Mouse (Mus musculus) heart, postnatal 0 days (tissue): ENCODE measurements at regions not wholly inside any gene's neighbourhood (a gene's known extent, or its start where the extent isn't known, plus 50 kb on each side); places are given as distances from the start of the nearest gene placed in this dataset.

Experiments used
- ATAC-seq: fragments of 200-750 bp; cut with Nextera tagmentation; 2 replicates; pipeline ENCODE4 v1.8.0; 2017; ENCODE audit warnings: low read depth, moderate number of reproducible peaks, moderate library complexity; ENCODE audit not compliant: insufficient read depth
- DNase-seq: peaks from one replicate; pipeline ENCODE4 v3.0.0-alpha.2; 2016; ENCODE audit warnings: low spot score
- H3K27ac ChIP-seq: fragments of 300-500 bp; sonication (generic); 2 replicates; pipeline ENCODE4 v1.5.1; 2014; ENCODE audit warnings: low read depth, mild to moderate bottlenecking
- H3K27me3 ChIP-seq: fragments of 300-500 bp; sonication (generic); 2 replicates; pipeline ENCODE4 v1.6.1; 2014; ENCODE audit warnings: low read length, mixed read lengths; ENCODE audit not compliant: control insufficient read depth, insufficient read depth
- H3K36me3 ChIP-seq: fragments of 300-500 bp; sonication (generic); replicated peaks from 2 replicates; pipeline ENCODE4 v1.6.1; 2014; ENCODE audit warnings: low read length, mixed read lengths; ENCODE audit not compliant: control insufficient read depth, insufficient read depth
- H3K4me1 ChIP-seq: fragments of 300-500 bp; sonication (generic); 2 replicates; pipeline ENCODE4 v1.6.1; 2014; ENCODE audit warnings: antibody characterized with exemption; ENCODE audit not compliant: control insufficient read depth, insufficient read depth
- H3K4me2 ChIP-seq: fragments of 300-500 bp; sonication (generic); 2 replicates; pipeline ENCODE4 v1.6.1; 2014; ENCODE audit warnings: low read depth, mild to moderate bottlenecking, low read length, moderate library complexity
- H3K4me3 ChIP-seq: fragments of 300-500 bp; sonication (generic); 2 replicates; pipeline ENCODE4 v1.5.1; 2014; ENCODE audit warnings: low read depth, low read length
- H3K9ac ChIP-seq: fragments of 300-500 bp; sonication (generic); replicated peaks from 2 replicates; pipeline ENCODE4 v1.6.1; 2014; ENCODE audit warnings: low read depth, low read length, mixed read lengths
- H3K9me3 ChIP-seq: fragments of 300-500 bp; sonication (generic); replicated peaks from 2 replicates; pipeline ENCODE4 v1.6.1; 2016; ENCODE audit warnings: low read length; ENCODE audit not compliant: control insufficient read depth
- CTCF ChIP-seq: IDR thresholded peaks from 2 replicates; pipeline ENCODE4 v1.5.1; 2016; ENCODE audit warnings: antibody characterized with exemption, control low read depth, low read depth
- EP300 ChIP-seq: IDR thresholded peaks from 2 replicates; pipeline ENCODE4 v1.6.1; 2016; ENCODE audit warnings: antibody characterized with exemption, low read depth
- WGBS: fragments of 180-500 bp; shearing (Covaris S2); extraction: QIAGEN DNeasy Blood & Tissue Kit; methylation state at CpG from one replicate; pipeline ENCODE4 v1.1.7; 2014; 5-methylcytosine and 5-hydroxymethylcytosine counted together

DNA sequence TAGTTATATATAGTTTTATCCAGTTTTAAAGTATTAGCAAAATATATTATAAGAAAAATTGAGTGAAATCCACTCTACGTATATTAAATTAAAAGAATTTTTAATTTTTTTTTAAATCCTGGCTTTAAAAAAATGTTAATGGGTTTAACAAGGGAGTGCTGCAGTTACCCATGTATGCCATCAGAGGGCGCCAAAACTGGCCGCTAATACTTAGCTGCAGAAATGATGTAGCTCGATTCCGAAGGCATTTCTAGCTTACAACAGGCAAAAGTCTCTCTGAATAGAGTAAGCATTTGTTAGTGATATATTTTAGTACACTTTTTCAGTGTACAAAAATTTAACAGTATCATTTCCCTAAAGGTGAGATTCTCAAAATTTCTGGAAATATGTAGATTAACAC, 73.1 kb downstream of the Olfr444 start:
- Histone ChIP-seq H3K9ac (no peak overlapping the region), H3K36me3 (no peaks in the 10 kb centered on the region), H3K4me3 (no peak overlapping the region), H3K4me2 (no peak overlapping the region), H3K27ac (no peak overlapping the region), H3K27me3 (no peaks in the 10 kb centered on the region), H3K4me1 (no peaks in the 10 kb centered on the region), H3K9me3 (no peaks in the 10 kb centered on the region)
- 9% methylated on average over 5 of the region's 5 CpGs for WGBS
- no peak for TF ChIP-seq EP300
- peak; percentile 61 for TF ChIP-seq CTCF
- ATAC-seq (no peak), DNase-seq (peak; percentile 11)
